Mouse (Mus musculus) heart, adult 2 months (tissue): ENCODE measurements around the gene Fos.

Experiments used
- CTCF ChIP-seq: fragments of 200-600 bp; IDR thresholded peaks from 2 replicates; pipeline ENCODE4 v1.8.1; 2022; ENCODE audit warnings: antibody characterized with exemption, mild to moderate bottlenecking, moderate library complexity
- POLR2A ChIP-seq: fragments of 200-500 bp; IDR thresholded peaks from 2 replicates; pipeline ENCODE4 v1.6.1; 2011; ENCODE audit warnings: mild to moderate bottlenecking, low read depth, low read length, control low read depth; ENCODE audit not compliant: insufficient read depth

DNA sequence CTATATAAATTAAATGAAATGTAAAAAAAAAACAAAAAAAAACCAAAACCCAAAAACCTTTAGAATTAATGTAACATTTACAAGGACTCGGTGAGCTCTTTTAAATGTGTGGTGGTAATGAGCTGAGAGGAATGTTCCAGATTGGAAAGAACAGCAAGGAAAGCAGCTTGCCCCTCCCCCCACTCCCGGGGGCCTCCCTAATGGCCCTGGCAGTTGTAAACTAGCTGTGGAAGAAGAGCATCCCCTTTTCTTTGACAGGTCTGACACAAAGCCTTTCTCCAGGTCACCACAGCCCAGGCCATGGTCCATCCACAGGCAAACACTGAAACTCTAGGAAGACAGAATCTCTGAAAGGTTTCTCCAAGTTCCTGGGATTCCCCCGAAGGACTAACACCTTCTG lies 5.5 kb downstream of the Fos start:
- TF ChIP-seq CTCF (no peak), POLR2A (no peak)
